Mouse (Mus musculus): Measurements from ENCODE around the gene Upb1. TPM values are rescaled to one million over a fixed set of nuclear protein-coding genes. Genes with fewer than 3 reads are reported as not detected.
"Not testable (repeated sequence)": the region's sequence is repeated elsewhere in the genome, so short reads cannot be mapped to it uniquely, and the experiment has no call there.

Upb1 gene
- polyA plus RNA-seq, 1 experiment from 2014 or later = 0.13 TPM

- 73% methylated on average over 6 of the region's 6 CpGs for WGBS
- Histone ChIP-seq H3K9ac (replicated peaks; ENCODE audit: low read depth, low read length) (no peak overlapping the region), H3K4me1 (ENCODE audit: control insufficient read depth, insufficient read depth, low read length) (no peaks in the 10 kb centered on the region), H3K36me3 (ENCODE audit: control insufficient read depth, insufficient read depth, low read length) (no peaks in the 10 kb centered on the region), H3K9me3 (ENCODE audit: control insufficient read depth, low read length) (no peaks in the 10 kb centered on the region), H3K27ac (ENCODE audit: low read depth, low read length) (no peak overlapping the region), H3K4me3 (ENCODE audit: low read depth, low read length) (no peak overlapping the region), H3K4me2 (ENCODE audit: low read depth, low read length) (no peak overlapping the region), H3K27me3 (ENCODE audit: control insufficient read depth, insufficient read depth, low read length) (no peaks in the 10 kb centered on the region)
- ATAC-seq (ENCODE audit: low read depth) = no peak
These were observed 65.1 kb downstream of the Upb1 start for GRCm38 (mm10) chr10:75465781-75466550.

DNA sequence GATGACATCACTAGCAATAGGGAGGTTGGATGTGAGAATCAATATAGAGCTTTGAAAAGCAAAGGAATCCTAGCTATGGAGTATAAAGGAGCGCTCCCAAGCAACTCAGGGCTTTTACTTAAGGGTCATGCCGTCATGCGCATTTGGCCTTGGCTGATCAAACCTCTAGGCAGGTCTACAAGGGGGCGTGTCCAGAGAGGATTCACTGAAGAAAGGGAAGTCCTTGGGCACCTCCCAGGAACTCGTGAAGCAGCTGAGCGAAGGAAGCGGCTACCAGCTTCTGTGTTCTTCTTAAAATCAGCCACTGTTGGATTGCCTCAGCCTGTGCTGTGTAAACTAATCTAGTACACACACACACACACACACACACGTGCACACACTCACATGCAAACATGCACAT is 72.5 kb downstream of the Upb1 start:
- H3K9me3 ChIP-seq (ENCODE audit: control insufficient read depth, low read length) = no peaks in the 10 kb centered on the region
- no peak overlapping the region for H3K4me2 ChIP-seq (ENCODE audit: low read depth, low read length)
- no peak overlapping the region for H3K9ac ChIP-seq (replicated peaks; ENCODE audit: low read depth, low read length)
- no peaks in the 10 kb centered on the region for H3K36me3 ChIP-seq (ENCODE audit: control insufficient read depth, insufficient read depth, low read length)
- no peak overlapping the region for H3K4me3 ChIP-seq (ENCODE audit: low read depth, low read length)
- WGBS = 74% methylated on average over 8 of the region's 8 CpGs
- no peak overlapping the region for H3K27ac ChIP-seq (ENCODE audit: low read depth, low read length)
- H3K27me3 ChIP-seq (ENCODE audit: control insufficient read depth, insufficient read depth, low read length) = no peaks in the 10 kb centered on the region
- no peak for ATAC-seq (ENCODE audit: low read depth)
- no peaks in the 10 kb centered on the region for H3K4me1 ChIP-seq (ENCODE audit: control insufficient read depth, insufficient read depth, low read length)

DNA sequence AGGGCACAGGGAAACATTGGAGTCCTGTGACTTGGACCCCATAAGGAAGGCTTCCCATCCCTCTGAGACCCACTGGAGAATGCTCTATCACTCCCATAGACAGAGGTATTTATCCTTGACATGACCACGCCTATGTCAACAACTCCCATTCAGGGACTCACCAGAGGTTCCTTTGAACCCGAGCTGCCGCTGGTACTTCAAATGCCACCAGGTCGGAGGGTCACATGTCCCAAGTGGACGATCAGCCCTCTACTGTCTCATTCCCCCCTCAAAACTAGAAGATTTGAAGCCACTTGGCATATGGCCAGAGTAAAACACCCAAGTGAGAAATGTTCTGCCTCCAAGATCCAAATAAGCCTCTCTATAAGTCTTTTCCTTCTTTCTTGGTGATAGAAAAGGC is 73.7 kb downstream of the Upb1 start:
- 43% methylated on average over 5 of the region's 5 CpGs for WGBS
- H3K4me1 ChIP-seq (ENCODE audit: control insufficient read depth, insufficient read depth, low read length) = no peaks in the 10 kb centered on the region

GRCm38 (mm10) chr10:75475139-75475850 is 74.4 kb downstream of the Upb1 start:
- H3K36me3 ChIP-seq (ENCODE audit: control insufficient read depth, insufficient read depth, low read length); H3K27ac ChIP-seq (ENCODE audit: low read depth, low read length); H3K9ac ChIP-seq (replicated peaks; ENCODE audit: low read depth, low read length); H3K27me3 ChIP-seq (ENCODE audit: control insufficient read depth, insufficient read depth, low read length); H3K4me3 ChIP-seq (ENCODE audit: low read depth, low read length); ATAC-seq (ENCODE audit: low read depth); H3K9me3 ChIP-seq (ENCODE audit: control insufficient read depth, low read length); H3K4me1 ChIP-seq (ENCODE audit: control insufficient read depth, insufficient read depth, low read length); H3K4me2 ChIP-seq (ENCODE audit: low read depth, low read length): not testable (repeated sequence)
- WGBS = 34% methylated on average over 4 of the region's 6 CpGs

More for the DNA sequence above, 73.7 kb downstream of the Upb1 start:
- no peak for ATAC-seq (ENCODE audit: low read depth)
- Histone ChIP-seq H3K27ac (ENCODE audit: low read depth, low read length) (no peak overlapping the region), H3K9me3 (ENCODE audit: control insufficient read depth, low read length) (no peaks in the 10 kb centered on the region), H3K36me3 (ENCODE audit: control insufficient read depth, insufficient read depth, low read length) (no peaks in the 10 kb centered on the region), H3K27me3 (ENCODE audit: control insufficient read depth, insufficient read depth, low read length) (no peaks in the 10 kb centered on the region), H3K9ac (replicated peaks; ENCODE audit: low read depth, low read length) (no peak overlapping the region), H3K4me3 (ENCODE audit: low read depth, low read length) (no peak overlapping the region), H3K4me2 (ENCODE audit: low read depth, low read length) (no peak overlapping the region)

DNA sequence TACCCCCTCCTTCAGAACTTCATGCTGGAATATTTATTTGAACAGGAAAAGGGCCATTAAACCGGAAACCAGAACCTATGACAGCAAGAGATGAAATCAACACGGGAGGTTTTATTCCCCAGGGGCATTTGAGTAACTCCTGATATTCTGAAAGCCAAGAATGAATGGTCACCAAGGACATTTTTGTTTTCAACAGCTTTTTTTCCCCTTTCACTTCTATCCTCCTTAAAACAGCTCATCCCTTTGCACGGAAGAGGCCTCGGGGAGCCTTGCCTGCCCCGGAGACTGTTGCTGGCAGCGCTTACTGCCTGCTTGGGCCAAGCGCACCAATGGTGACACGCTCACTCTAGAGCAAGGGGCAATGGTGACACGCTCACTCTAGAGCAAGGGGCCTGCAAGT is 76.1 kb downstream of the Upb1 start:
- Histone ChIP-seq H3K27me3 (ENCODE audit: control insufficient read depth, insufficient read depth, low read length) (no peaks in the 10 kb centered on the region), H3K4me2 (ENCODE audit: low read depth, low read length) (no peak overlapping the region), H3K36me3 (ENCODE audit: control insufficient read depth, insufficient read depth, low read length) (no peaks in the 10 kb centered on the region), H3K4me3 (ENCODE audit: low read depth, low read length) (no peak overlapping the region), H3K4me1 (ENCODE audit: control insufficient read depth, insufficient read depth, low read length) (no peaks in the 10 kb centered on the region), H3K27ac (ENCODE audit: low read depth, low read length) (no peak overlapping the region), H3K9me3 (ENCODE audit: control insufficient read depth, low read length) (no peaks in the 10 kb centered on the region), H3K9ac (replicated peaks; ENCODE audit: low read depth, low read length) (no peak overlapping the region)
- 75% methylated on average over 9 of the region's 9 CpGs for WGBS
- no peak for ATAC-seq (ENCODE audit: low read depth)

GRCm38 (mm10) chr10:75479955-75480354 is 79.0 kb downstream of the Upb1 start:
- Histone ChIP-seq H3K9me3 (ENCODE audit: control insufficient read depth, low read length) (no peaks in the 10 kb centered on the region), H3K4me2 (ENCODE audit: low read depth, low read length) (no peak overlapping the region), H3K4me3 (ENCODE audit: low read depth, low read length) (no peak overlapping the region), H3K27me3 (ENCODE audit: control insufficient read depth, insufficient read depth, low read length) (no peaks in the 10 kb centered on the region), H3K4me1 (ENCODE audit: control insufficient read depth, insufficient read depth, low read length) (no peaks in the 10 kb centered on the region), H3K27ac (ENCODE audit: low read depth, low read length) (no peak overlapping the region), H3K9ac (replicated peaks; ENCODE audit: low read depth, low read length) (no peak overlapping the region), H3K36me3 (ENCODE audit: control insufficient read depth, insufficient read depth, low read length) (no peaks in the 10 kb centered on the region)
- WGBS = 92% methylated on average over 2 of the region's 2 CpGs
- ATAC-seq (ENCODE audit: low read depth) = no peak

- no peaks in the 10 kb centered on the region for H3K9me3 ChIP-seq (ENCODE audit: control insufficient read depth, low read length)
- no peak overlapping the region for H3K27ac ChIP-seq (ENCODE audit: low read depth, low read length)
- no peak overlapping the region for H3K9ac ChIP-seq (replicated peaks; ENCODE audit: low read depth, low read length)
- no peak for ATAC-seq (ENCODE audit: low read depth)
- WGBS = 89% methylated on average over 4 of the region's 4 CpGs
- no peak overlapping the region for H3K4me3 ChIP-seq (ENCODE audit: low read depth, low read length)
- H3K4me2 ChIP-seq (ENCODE audit: low read depth, low read length) = no peak overlapping the region
- H3K36me3 ChIP-seq (ENCODE audit: control insufficient read depth, insufficient read depth, low read length) = no peaks in the 10 kb centered on the region
- no peaks in the 10 kb centered on the region for H3K27me3 ChIP-seq (ENCODE audit: control insufficient read depth, insufficient read depth, low read length)
- no peaks in the 10 kb centered on the region for H3K4me1 ChIP-seq (ENCODE audit: control insufficient read depth, insufficient read depth, low read length)
These were observed 80.8 kb downstream of the Upb1 start for GRCm38 (mm10) chr10:75481703-75482102.

- H3K27me3 ChIP-seq (ENCODE audit: control insufficient read depth, insufficient read depth, low read length) = no peaks in the 10 kb centered on the region
- WGBS = 87% methylated on average over 5 of the region's 5 CpGs
- no peaks in the 10 kb centered on the region for H3K36me3 ChIP-seq (ENCODE audit: control insufficient read depth, insufficient read depth, low read length)
- H3K4me3 ChIP-seq (ENCODE audit: low read depth, low read length) = no peak overlapping the region
- no peak overlapping the region for H3K27ac ChIP-seq (ENCODE audit: low read depth, low read length)
- no peak overlapping the region for H3K9ac ChIP-seq (replicated peaks; ENCODE audit: low read depth, low read length)
- H3K4me2 ChIP-seq (ENCODE audit: low read depth, low read length) = no peak overlapping the region
- no peak for ATAC-seq (ENCODE audit: low read depth)
- H3K4me1 ChIP-seq (ENCODE audit: control insufficient read depth, insufficient read depth, low read length) = no peaks in the 10 kb centered on the region
- no peaks in the 10 kb centered on the region for H3K9me3 ChIP-seq (ENCODE audit: control insufficient read depth, low read length)
These were observed 81.4 kb downstream of the Upb1 start for GRCm38 (mm10) chr10:75482271-75482670.

DNA sequence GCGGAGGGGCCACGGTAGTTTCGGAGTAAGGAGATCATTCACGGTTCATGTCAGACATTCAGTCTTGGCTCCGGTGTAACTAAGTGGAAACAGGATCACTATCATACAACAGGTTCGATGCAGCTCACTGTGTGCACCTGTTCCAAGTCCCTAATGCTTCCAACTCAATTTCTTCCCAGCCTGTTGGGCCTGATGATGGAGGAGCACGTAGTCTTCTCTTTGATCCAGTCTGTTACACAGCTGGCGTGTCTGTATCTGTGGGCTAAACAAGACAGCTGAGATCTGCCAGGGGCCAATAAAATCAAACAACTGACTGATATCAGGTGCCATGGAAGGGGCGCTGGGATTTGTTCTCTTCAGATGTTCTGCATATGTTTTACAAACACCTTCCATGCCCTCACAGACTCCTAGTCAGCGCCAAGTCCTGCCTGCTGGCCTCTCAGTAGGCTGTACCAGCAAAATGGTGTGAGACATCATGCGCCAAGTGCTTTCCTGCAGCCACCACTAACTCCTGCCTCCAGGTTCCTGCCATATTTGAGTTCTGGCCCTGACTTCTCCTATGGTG is 82.1 kb downstream of the Upb1 start:
- Histone ChIP-seq H3K36me3 (ENCODE audit: control insufficient read depth, insufficient read depth, low read length) (no peaks in the 10 kb centered on the region), H3K27ac (ENCODE audit: low read depth, low read length) (no peak overlapping the region), H3K9ac (replicated peaks; ENCODE audit: low read depth, low read length) (no peak overlapping the region), H3K4me2 (ENCODE audit: low read depth, low read length) (no peak overlapping the region), H3K9me3 (ENCODE audit: control insufficient read depth, low read length) (no peaks in the 10 kb centered on the region), H3K27me3 (ENCODE audit: control insufficient read depth, insufficient read depth, low read length) (no peaks in the 10 kb centered on the region), H3K4me3 (ENCODE audit: low read depth, low read length) (no peak overlapping the region), H3K4me1 (ENCODE audit: control insufficient read depth, insufficient read depth, low read length) (no peaks in the 10 kb centered on the region)
- 86% methylated on average over 11 of the region's 11 CpGs for WGBS
- no peak for ATAC-seq (ENCODE audit: low read depth)
